Mouse (Mus musculus) hindbrain, embryonic 11.5 days (tissue): Measurements from ENCODE around the gene Tgif2lx1. TPM values are rescaled to one million over a fixed set of nuclear protein-coding genes. Genes with fewer than 3 reads are reported as not detected.
"Not testable (repeated sequence)": the region's sequence is repeated elsewhere in the genome, so short reads cannot be mapped to it uniquely, and the experiment has no call there.

Experiments used
- ATAC-seq: fragments of 200-750 bp; cut with Nextera tagmentation; 2 replicates; pipeline ENCODE4 v1.8.0; 2017; ENCODE audit warnings: mild to moderate bottlenecking, moderate TSS enrichment, moderate library complexity; ENCODE audit not compliant: low FRiP score
- DNase-seq: peaks from one replicate; pipeline ENCODE4 v3.0.0-alpha.2; 2015; ENCODE audit warnings: low spot score
- H3K27ac ChIP-seq: fragments of 300-500 bp; sonication (generic); 2 replicates; pipeline ENCODE4 v1.5.1; 2014; ENCODE audit warnings: mild to moderate bottlenecking, low read depth, low read length
- H3K27me3 ChIP-seq: fragments of 300-500 bp; sonication (generic); 2 replicates; pipeline ENCODE4 v1.6.1; 2014; ENCODE audit warnings: mild to moderate bottlenecking, low read length, moderate library complexity, mixed read lengths; ENCODE audit not compliant: control insufficient read depth, insufficient read depth
- H3K36me3 ChIP-seq: fragments of 300-500 bp; sonication (generic); 2 replicates; pipeline ENCODE4 v1.6.1; 2014; ENCODE audit warnings: mild to moderate bottlenecking, low read length, moderate library complexity, mixed read lengths; ENCODE audit not compliant: control insufficient read depth, insufficient read depth
- H3K4me1 ChIP-seq: fragments of 300-500 bp; sonication (generic); replicated peaks from 2 replicates; pipeline ENCODE4 v1.6.1; 2014; ENCODE audit warnings: low read length, mixed read lengths; ENCODE audit not compliant: control insufficient read depth, insufficient read depth
- H3K4me2 ChIP-seq: fragments of 300-500 bp; sonication (generic); replicated peaks from 2 replicates; pipeline ENCODE4 v1.6.1; 2014; ENCODE audit warnings: mild to moderate bottlenecking, low read depth, low read length
- H3K4me3 ChIP-seq: fragments of 300-500 bp; sonication (generic); 2 replicates; pipeline ENCODE4 v1.5.1; 2014; ENCODE audit warnings: low read depth, low read length
- H3K9ac ChIP-seq: fragments of 300-500 bp; sonication (generic); 2 replicates; pipeline ENCODE4 v1.6.1; 2014; ENCODE audit warnings: low read depth, low read length
- H3K9me3 ChIP-seq: fragments of 300-500 bp; sonication (generic); 2 replicates; pipeline ENCODE4 v1.6.1; 2016; ENCODE audit warnings: low read length; ENCODE audit not compliant: control insufficient read depth
- WGBS: fragments of 180-500 bp; shearing (Covaris S2); extraction: QIAGEN DNeasy Blood & Tissue Kit; methylation state at CpG from one replicate; pipeline ENCODE4 v1.1.7; 2014; 5-methylcytosine and 5-hydroxymethylcytosine counted together
- polyA plus RNA-seq: library from polyadenylated mRNA; unstranded; fragments of >200 nt; fragmentation: Nextera tagmentation; extraction: Ambion mirVana; gene quantifications from 2 replicates; pipeline ENCODE4 v1.2.1, GENCODE M21; 2014

The Tgif2lx1 gene
- not detected in 2 replicates for polyA plus RNA-seq

GRCm38 (mm10) chrX:118480637-118481036 is at the start of gene Tgif2lx1:
Tgif2lx1 (minus strand) TSS chrX:118480737.
- not testable (repeated sequence) for H3K4me2 ChIP-seq, H3K27ac ChIP-seq, ATAC-seq, H3K9ac ChIP-seq, H3K36me3 ChIP-seq, H3K4me1 ChIP-seq, H3K9me3 ChIP-seq, DNase-seq, H3K4me3 ChIP-seq, H3K27me3 ChIP-seq
- no CpG with 5 or more reads among the region's 5 CpGs for WGBS

Other genes starting within 250 kb of the Tgif2lx1 start
- gene Tgif2lx2, start 53.5 kb downstream of the Tgif2lx1 start, polyA plus RNA-seq = not detected in 2 replicates